In the genomic region with DNA sequence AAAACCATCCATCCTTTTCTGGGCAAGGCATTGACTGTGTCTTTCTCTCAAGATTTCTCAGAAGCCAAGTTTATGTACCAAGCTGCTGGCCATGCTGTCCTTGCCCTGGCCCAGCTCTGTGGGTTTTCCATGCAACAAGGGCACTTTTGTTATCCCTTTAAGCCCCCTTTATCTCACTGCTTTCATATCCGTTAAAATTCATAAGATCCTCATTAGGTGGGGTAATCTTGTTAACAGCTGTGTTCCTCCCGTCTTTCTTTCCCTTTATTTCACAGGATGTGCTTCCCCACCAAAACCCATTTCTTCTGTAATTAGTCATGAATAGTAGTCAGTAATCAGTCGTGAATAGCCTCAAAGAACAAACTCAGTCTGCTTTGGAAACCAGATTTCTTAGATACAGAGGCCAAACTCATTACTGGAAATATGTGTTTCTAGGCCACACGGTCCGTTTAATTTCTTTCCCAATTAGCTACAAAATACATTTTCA, we compare ENCODE assay signal across 16 mouse cellular contexts. TPM values are rescaled to one million over a fixed set of nuclear protein-coding genes. Genes with fewer than 3 reads are reported as not detected.
A peak's percentile ranks its signal among the peaks of the same experiment; 100 is the strongest.
DNase-seq lines count a peak whose midpoint lies in the region; ATAC-seq lines count a peak whose summit lies in the region.
"Had no signal": no experiment of that assay in that cellular context is flagged by ENCODE, and none has a peak within 500 bp of the region (broad histone marks: within the 10 kb centered on the region; RNA-seq: fewer than 3 reads in every experiment).

No protein-coding gene starts in this region.

- H3K4me2 ChIP-seq in intestine, embryonic 16.5 days (ENCODE audit: low read depth, low read length), result no peak overlapping the region
- no peak overlapping the region for H3K4me2 ChIP-seq in intestine, embryonic 15.5 days (replicated peaks)
- no peak overlapping the region for H3K4me2 ChIP-seq in embryonic facial prominence, embryonic 14.5 days (ENCODE audit: low read depth, low read length)
- no peak overlapping the region for H3K4me2 ChIP-seq in hindbrain, embryonic 13.5 days
- H3K4me2 ChIP-seq: heart, embryonic 12.5 days; limb, embryonic 13.5 days; neural tube, embryonic 13.5 days had no signal

- no peaks in the 10 kb centered on the region for H3K9me3 ChIP-seq in intestine, embryonic 16.5 days (ENCODE audit: control insufficient read depth, low read length)
- H3K9me3 ChIP-seq in intestine, embryonic 15.5 days, result no peaks in the 10 kb centered on the region
- no peaks in the 10 kb centered on the region for H3K9me3 ChIP-seq in embryonic facial prominence, embryonic 14.5 days (ENCODE audit: control insufficient read depth, low read length)
- H3K9me3 ChIP-seq in hindbrain, embryonic 13.5 days, result no peaks in the 10 kb centered on the region
- H3K9me3 ChIP-seq: heart, embryonic 12.5 days; limb, embryonic 13.5 days; neural tube, embryonic 13.5 days had no signal

- no peak overlapping the region for H3K4me3 ChIP-seq in intestine, embryonic 16.5 days (ENCODE audit: low read length)
- H3K4me3 ChIP-seq in intestine, embryonic 15.5 days (replicated peaks), result no peak overlapping the region
- H3K4me3 ChIP-seq in embryonic facial prominence, embryonic 14.5 days (ENCODE audit: low read depth, low read length), result no peak overlapping the region
- no peak overlapping the region for H3K4me3 ChIP-seq in hindbrain, embryonic 13.5 days
- H3K4me3 ChIP-seq: gastrocnemius, adult 2 months; heart, embryonic 12.5 days; limb, embryonic 13.5 days; neural tube, embryonic 13.5 days had no signal

- DNase-seq in embryonic facial prominence, embryonic 14.5 days (ENCODE audit: low spot score), result peak; percentile 23
- DNase-seq in retina, embryonic 14.5 days (ENCODE audit: low spot score), result peak; percentile 73
- DNase-seq in thymus, postnatal 10 days (ENCODE audit: low spot score in 2 of 2), result no peak
- no peak for DNase-seq in spleen, postnatal 36 days (ENCODE audit: low spot score in 2 of 2)
- DNase-seq: cerebellum, postnatal 10 days; gastrocnemius, adult 2 months; kidney, postnatal 10 days; layer of hippocampus, postnatal 36 days; liver, postnatal 0 days had no signal

- no peaks in the 10 kb centered on the region for H3K36me3 ChIP-seq in intestine, embryonic 16.5 days (ENCODE audit: control insufficient read depth, insufficient read depth, low read length)
- no peaks in the 10 kb centered on the region for H3K36me3 ChIP-seq in intestine, embryonic 15.5 days
- no peaks in the 10 kb centered on the region for H3K36me3 ChIP-seq in embryonic facial prominence, embryonic 14.5 days (ENCODE audit: control insufficient read depth, insufficient read depth, low read length)
- no peaks in the 10 kb centered on the region for H3K36me3 ChIP-seq in hindbrain, embryonic 13.5 days
- H3K36me3 ChIP-seq: heart, embryonic 12.5 days; limb, embryonic 13.5 days; neural tube, embryonic 13.5 days had no signal

- H3K4me1 ChIP-seq in intestine, embryonic 16.5 days (ENCODE audit: control insufficient read depth, insufficient read depth, low read length), result peaks cover 3% of the 10 kb centered on the region
- H3K4me1 ChIP-seq in intestine, embryonic 15.5 days (replicated peaks), result no peaks in the 10 kb centered on the region
- peaks cover 16% of the 10 kb centered on the region; the same call in 1 of the 2 replicates for H3K4me1 ChIP-seq in embryonic facial prominence, embryonic 14.5 days (ENCODE audit: control insufficient read depth, insufficient read depth, low read length)
- H3K4me1 ChIP-seq in hindbrain, embryonic 13.5 days (replicated peaks), result peaks cover 21% of the 10 kb centered on the region
- H3K4me1 ChIP-seq: heart, embryonic 12.5 days had no signal

- WGBS in intestine, embryonic 16.5 days, result 50% methylated on average over 5 of the region's 5 CpGs
- 65% methylated on average over 5 of the region's 5 CpGs for WGBS in intestine, embryonic 15.5 days
- WGBS in embryonic facial prominence, embryonic 14.5 days, result 34% methylated on average over 5 of the region's 5 CpGs
- 24% methylated on average over 5 of the region's 5 CpGs for WGBS in hindbrain, embryonic 13.5 days

- H3K9ac ChIP-seq in intestine, embryonic 16.5 days (ENCODE audit: low read depth, low read length), result no peak overlapping the region
- H3K9ac ChIP-seq in intestine, embryonic 15.5 days, result no peak overlapping the region
- no peak overlapping the region for H3K9ac ChIP-seq in embryonic facial prominence, embryonic 14.5 days (ENCODE audit: low read depth, low read length)
- H3K9ac ChIP-seq in hindbrain, embryonic 13.5 days, result no peak overlapping the region
- H3K9ac ChIP-seq: heart, embryonic 12.5 days; limb, embryonic 13.5 days; liver, postnatal 0 days; neural tube, embryonic 13.5 days had no signal

- no peaks in the 10 kb centered on the region for H3K27me3 ChIP-seq in intestine, embryonic 16.5 days (replicated peaks; ENCODE audit: control insufficient read depth, insufficient read depth, low read length)
- no peaks in the 10 kb centered on the region for H3K27me3 ChIP-seq in intestine, embryonic 15.5 days (replicated peaks)
- no peaks in the 10 kb centered on the region for H3K27me3 ChIP-seq in embryonic facial prominence, embryonic 14.5 days (replicated peaks; ENCODE audit: control insufficient read depth, insufficient read depth, low read length)
- H3K27me3 ChIP-seq in hindbrain, embryonic 13.5 days, result no peaks in the 10 kb centered on the region
- H3K27me3 ChIP-seq: heart, embryonic 12.5 days; limb, embryonic 13.5 days; neural tube, embryonic 13.5 days had no signal

- ATAC-seq in intestine, embryonic 16.5 days, result no peak
- no peak for ATAC-seq in intestine, embryonic 15.5 days
- no peak; the same call in 1 of the 2 replicates for ATAC-seq in embryonic facial prominence, embryonic 14.5 days (ENCODE audit: low read depth)
- ATAC-seq in hindbrain, embryonic 13.5 days (ENCODE audit: low FRiP score), result peak; percentile 54
- ATAC-seq: liver, postnatal 0 days had no signal

- peak overlapping the region; percentile 87; the same call in 1 of the 2 replicates for H3K27ac ChIP-seq in intestine, embryonic 16.5 days (ENCODE audit: low read length)
- H3K27ac ChIP-seq in intestine, embryonic 15.5 days, result no peak overlapping the region; the same call in 1 of the 2 replicates
- H3K27ac ChIP-seq in embryonic facial prominence, embryonic 14.5 days (replicated peaks; ENCODE audit: low read depth, low read length), result no peak overlapping the region
- peak overlapping the region; percentile 5; the same call in 1 of the 2 replicates for H3K27ac ChIP-seq in hindbrain, embryonic 13.5 days
- H3K27ac ChIP-seq: gastrocnemius, adult 2 months; limb, embryonic 13.5 days; neural tube, embryonic 13.5 days had no signal

RNA-seq across cellular contexts. Expression of gene Zp2, which starts 12.5 kb away (rescaled TPM):
- not detected in 2 replicates for polyA plus RNA-seq in intestine, embryonic 16.5 days (2015; fragmentation: Nextera tagmentation; extraction: Ambion mirVana)
- 0.11 TPM in 1 of 2 replicates, not detected in the other for polyA plus RNA-seq in intestine, embryonic 15.5 days (2015; fragmentation: Nextera tagmentation; extraction: Ambion mirVana)
- 1.2 and 1.7 TPM in 2 replicates for polyA plus RNA-seq in embryonic facial prominence, embryonic 14.5 days (2014; fragmentation: Nextera tagmentation; extraction: Ambion mirVana)
- polyA plus RNA-seq in hindbrain, embryonic 13.5 days (2015; fragmentation: Nextera tagmentation; extraction: Ambion mirVana), result not detected in 2 replicates
- polyA plus RNA-seq: heart, embryonic 12.5 days; liver, postnatal 0 days; neural tube, embryonic 13.5 days had no signal

RNA-seq across cellular contexts. Expression of gene Anks4b, which starts 16.0 kb away (rescaled TPM):
- polyA plus RNA-seq in intestine, embryonic 16.5 days (2015; fragmentation: Nextera tagmentation; extraction: Ambion mirVana), result 15.7 and 15.9 TPM in 2 replicates
- polyA plus RNA-seq in intestine, embryonic 15.5 days (2015; fragmentation: Nextera tagmentation; extraction: Ambion mirVana), result 9.2 and 11.6 TPM in 2 replicates
- 0.07 TPM in 1 of 2 replicates, not detected in the other for polyA plus RNA-seq in embryonic facial prominence, embryonic 14.5 days (2014; fragmentation: Nextera tagmentation; extraction: Ambion mirVana)
- 0.05 TPM in 1 of 2 replicates, not detected in the other for polyA plus RNA-seq in hindbrain, embryonic 13.5 days (2015; fragmentation: Nextera tagmentation; extraction: Ambion mirVana)
- polyA plus RNA-seq: limb, embryonic 13.5 days; neural tube, embryonic 13.5 days had no signal

RNA-seq across cellular contexts. Expression of gene Crym, which starts 44.3 kb away (rescaled TPM):
- polyA plus RNA-seq in intestine, embryonic 16.5 days (2015; fragmentation: Nextera tagmentation; extraction: Ambion mirVana), result 1.4 and 2.0 TPM in 2 replicates
- 1.6 and 2.3 TPM in 2 replicates for polyA plus RNA-seq in intestine, embryonic 15.5 days (2015; fragmentation: Nextera tagmentation; extraction: Ambion mirVana)
- 55.2 and 62.9 TPM in 2 replicates for polyA plus RNA-seq in embryonic facial prominence, embryonic 14.5 days (2014; fragmentation: Nextera tagmentation; extraction: Ambion mirVana)
- 14.6 and 17.8 TPM in 2 replicates for polyA plus RNA-seq in hindbrain, embryonic 13.5 days (2015; fragmentation: Nextera tagmentation; extraction: Ambion mirVana)

RNA-seq across cellular contexts. Expression of gene Abca14, which starts 46.1 kb away (rescaled TPM):
- polyA plus RNA-seq in intestine, embryonic 16.5 days (2015; fragmentation: Nextera tagmentation; extraction: Ambion mirVana), result 0.02 and 0.24 TPM in 2 replicates
- 0.13 TPM in 1 of 2 replicates, not detected in the other for polyA plus RNA-seq in intestine, embryonic 15.5 days (2015; fragmentation: Nextera tagmentation; extraction: Ambion mirVana)
- polyA plus RNA-seq in embryonic facial prominence, embryonic 14.5 days (2014; fragmentation: Nextera tagmentation; extraction: Ambion mirVana), result not detected in 2 replicates
- polyA plus RNA-seq in hindbrain, embryonic 13.5 days (2015; fragmentation: Nextera tagmentation; extraction: Ambion mirVana), result not detected in 2 replicates
- polyA plus RNA-seq: heart, embryonic 12.5 days; limb, embryonic 13.5 days; neural tube, embryonic 13.5 days; thymus, postnatal 0 days had no signal

RNA-seq across cellular contexts. Expression of gene Tmem159, which starts 55.5 kb away (rescaled TPM):
- 25.3 and 28.1 TPM in 2 replicates for polyA plus RNA-seq in intestine, embryonic 16.5 days (2015; fragmentation: Nextera tagmentation; extraction: Ambion mirVana)
- polyA plus RNA-seq in intestine, embryonic 15.5 days (2015; fragmentation: Nextera tagmentation; extraction: Ambion mirVana), result 27.7 and 28.5 TPM in 2 replicates
- 24.2 and 25.8 TPM in 2 replicates for polyA plus RNA-seq in embryonic facial prominence, embryonic 14.5 days (2014; fragmentation: Nextera tagmentation; extraction: Ambion mirVana)
- 12.3 and 12.9 TPM in 2 replicates for polyA plus RNA-seq in hindbrain, embryonic 13.5 days (2015; fragmentation: Nextera tagmentation; extraction: Ambion mirVana)

Comparison
In these comparisons a context has a peak if more than half of its experiments do, and no peak if none do; other contexts are left out.
1. H3K27ac ChIP-seq: peak in intestine, embryonic 16.5 days (single experiment) and hindbrain, embryonic 13.5 days (single experiment); none in intestine, embryonic 15.5 days (single experiment) and embryonic facial prominence, embryonic 14.5 days (single experiment).
2. DNase-seq: peak in embryonic facial prominence, embryonic 14.5 days (single experiment) and retina, embryonic 14.5 days (single experiment); none in thymus, postnatal 10 days (0 of 2) and spleen, postnatal 36 days (0 of 2).